Mouse (Mus musculus): ENCODE results near the gene Cldn22. TPM values are rescaled to one million over a fixed set of nuclear protein-coding genes. Genes with fewer than 3 reads are reported as not detected.
"Not testable (repeated sequence)": the region's sequence is repeated elsewhere in the genome, so short reads cannot be mapped to it uniquely, and the experiment has no call there.

The Cldn22 gene
- polyA plus RNA-seq, 1 experiment = not detected

DNA sequence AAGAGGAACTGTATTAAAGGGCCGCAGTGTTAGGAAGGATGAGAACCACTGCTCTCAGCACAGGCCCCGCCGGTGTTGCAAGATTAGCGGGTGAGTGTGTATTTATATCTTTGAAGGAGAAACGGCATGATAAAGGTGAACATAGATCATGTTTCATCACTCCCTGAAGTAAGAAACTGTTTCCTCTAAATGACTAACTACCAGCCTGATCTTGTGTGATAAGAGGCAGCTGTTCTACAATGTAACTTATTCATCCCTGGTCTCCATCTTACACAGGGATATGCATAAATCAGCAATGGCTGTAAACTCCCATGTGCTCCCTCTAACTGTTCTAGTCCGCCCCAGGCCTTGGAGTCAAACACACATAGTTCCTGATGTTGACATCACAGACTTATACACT lies 24.8 kb upstream of the Cldn22 start:
- TF ChIP-seq CTCF (IDR thresholded peaks at IDR 0.05; ENCODE audit: borderline replicate concordance, insufficient read depth, low read length) (no peak), POLR2A (IDR thresholded peaks at IDR 0.05; ENCODE audit: low read depth, low read length) (no peak)

DNA sequence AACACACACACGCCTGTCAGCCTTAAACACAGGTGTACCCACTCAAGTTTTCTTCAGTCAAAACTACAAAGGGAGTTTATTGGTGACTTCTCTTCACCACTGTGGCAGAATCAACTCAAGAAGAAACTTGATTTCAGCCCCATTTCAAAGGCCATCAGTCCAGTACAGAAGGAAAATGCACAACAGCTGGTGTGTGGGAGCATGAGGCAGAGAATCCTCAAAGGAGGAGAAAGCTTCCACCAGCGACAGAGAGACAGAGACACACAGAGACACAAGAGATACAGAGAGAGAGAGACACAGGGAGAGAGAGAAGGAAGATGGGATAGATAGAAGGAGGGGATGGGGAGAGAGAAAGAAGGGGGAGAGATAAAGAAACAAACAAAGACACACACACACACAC lies 21.9 kb upstream of the Cldn22 start:
- H3K27ac ChIP-seq (ENCODE audit: insufficient read depth, low read length) = no peak overlapping the region
- TF ChIP-seq POLR2A (IDR thresholded peaks at IDR 0.05; ENCODE audit: low read depth, low read length) (no peak), CTCF (IDR thresholded peaks at IDR 0.05; ENCODE audit: borderline replicate concordance, insufficient read depth, low read length) (no peak)
- H3K4me3 ChIP-seq (ENCODE audit: insufficient read depth, low read length) = no peak overlapping the region
- H3K4me1 ChIP-seq (ENCODE audit: control insufficient read depth, insufficient read depth, low read length) = no peaks in the 10 kb centered on the region

More for the DNA sequence above, 24.8 kb upstream of the Cldn22 start:
- H3K4me1 ChIP-seq (ENCODE audit: control insufficient read depth, insufficient read depth, low read length) = no peaks in the 10 kb centered on the region
- H3K4me3 ChIP-seq (ENCODE audit: insufficient read depth, low read length) = no peak overlapping the region
- H3K27ac ChIP-seq (ENCODE audit: insufficient read depth, low read length) = no peak overlapping the region

DNA sequence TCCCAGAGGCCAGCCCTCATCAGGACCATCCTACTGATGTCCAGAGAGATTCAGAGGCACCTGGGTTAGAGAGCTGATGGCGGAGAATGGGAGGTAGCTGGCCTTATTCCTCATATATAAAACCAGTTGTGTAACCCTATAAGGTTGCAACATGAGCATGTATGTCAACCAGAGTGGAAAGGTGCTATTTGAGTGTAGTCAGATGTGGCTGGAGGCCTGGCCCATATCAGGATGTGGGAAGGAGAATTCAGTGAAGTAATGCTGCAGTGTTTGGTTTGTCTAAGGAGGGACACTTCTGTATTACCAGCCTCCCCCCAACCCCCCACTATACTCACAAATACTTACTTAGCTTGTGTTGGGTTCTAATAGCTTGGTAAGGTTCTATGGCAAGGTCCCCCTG lies 20.0 kb upstream of the Cldn22 start:
- Histone ChIP-seq H3K27ac (ENCODE audit: insufficient read depth, low read length) (no peak overlapping the region), H3K4me3 (ENCODE audit: insufficient read depth, low read length) (no peak overlapping the region), H3K4me1 (ENCODE audit: control insufficient read depth, insufficient read depth, low read length) (no peaks in the 10 kb centered on the region)
- TF ChIP-seq POLR2A (IDR thresholded peaks at IDR 0.05; ENCODE audit: low read depth, low read length) (no peak), CTCF (IDR thresholded peaks at IDR 0.05; ENCODE audit: borderline replicate concordance, insufficient read depth, low read length) (no peak)

DNA sequence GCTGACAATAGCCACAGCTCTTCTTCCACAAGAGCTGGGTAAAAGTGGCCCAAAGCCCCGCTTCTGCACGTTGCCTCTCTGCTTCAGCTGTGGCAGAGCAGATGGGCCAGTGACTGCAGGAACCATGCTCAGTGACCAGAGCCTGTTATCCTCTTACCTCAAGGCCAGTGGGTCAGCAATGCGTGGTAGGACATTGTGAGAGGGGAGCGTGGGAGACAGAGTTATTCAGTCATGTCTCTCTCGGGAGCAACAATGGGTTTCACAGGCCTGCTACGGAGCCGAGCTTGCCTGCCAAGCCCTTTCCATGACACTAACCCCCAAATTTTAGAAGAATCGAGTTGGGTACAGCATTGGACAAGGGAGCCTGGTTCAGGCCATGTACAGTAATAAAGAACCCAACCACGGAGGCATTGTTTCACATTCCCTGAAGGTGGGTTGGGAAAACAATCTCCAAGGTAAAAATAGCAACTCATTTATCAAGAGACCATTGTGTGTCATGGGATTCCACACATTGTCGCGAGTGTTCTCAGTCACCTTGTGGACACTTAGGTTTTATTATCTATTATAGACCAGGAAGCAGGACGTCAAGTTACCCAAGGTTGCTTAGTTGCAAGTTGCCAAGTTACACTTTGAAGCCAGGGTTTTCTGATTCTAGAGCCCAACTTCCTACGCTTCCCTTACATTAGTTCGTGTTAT lies 14.2 kb upstream of the Cldn22 start:
- TF ChIP-seq POLR2A (IDR thresholded peaks at IDR 0.05; ENCODE audit: low read depth, low read length) = no peak
- TF ChIP-seq CTCF (IDR thresholded peaks at IDR 0.05; ENCODE audit: borderline replicate concordance, insufficient read depth, low read length) = no peak
- Histone ChIP-seq H3K27ac (ENCODE audit: insufficient read depth, low read length) (no peak overlapping the region), H3K4me1 (ENCODE audit: control insufficient read depth, insufficient read depth, low read length) (no peaks in the 10 kb centered on the region), H3K4me3 (ENCODE audit: insufficient read depth, low read length) (no peak overlapping the region)

DNA sequence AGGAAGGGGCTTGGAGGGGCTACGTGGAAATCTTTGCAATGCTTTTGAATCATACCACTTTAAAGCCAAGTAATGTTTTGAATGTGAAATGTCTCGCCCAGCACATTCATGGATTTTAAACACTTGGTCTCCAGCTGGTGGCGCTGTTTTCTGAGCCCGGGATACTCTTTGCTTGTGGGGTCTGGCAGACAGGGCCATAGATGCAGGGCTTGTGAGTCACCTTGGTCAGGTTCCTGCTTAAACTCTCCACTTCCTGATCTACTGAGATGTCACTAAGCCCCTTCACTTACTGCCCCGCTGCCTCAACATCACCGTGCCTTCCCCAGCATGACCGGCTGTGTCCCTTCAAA lies 13.6 kb upstream of the Cldn22 start:
- TF ChIP-seq POLR2A (IDR thresholded peaks at IDR 0.05; ENCODE audit: low read depth, low read length) = no peak
- TF ChIP-seq CTCF (IDR thresholded peaks at IDR 0.05; ENCODE audit: borderline replicate concordance, insufficient read depth, low read length) = no peak
- Histone ChIP-seq H3K4me3 (ENCODE audit: insufficient read depth, low read length) (no peak overlapping the region), H3K27ac (ENCODE audit: insufficient read depth, low read length) (no peak overlapping the region)

DNA sequence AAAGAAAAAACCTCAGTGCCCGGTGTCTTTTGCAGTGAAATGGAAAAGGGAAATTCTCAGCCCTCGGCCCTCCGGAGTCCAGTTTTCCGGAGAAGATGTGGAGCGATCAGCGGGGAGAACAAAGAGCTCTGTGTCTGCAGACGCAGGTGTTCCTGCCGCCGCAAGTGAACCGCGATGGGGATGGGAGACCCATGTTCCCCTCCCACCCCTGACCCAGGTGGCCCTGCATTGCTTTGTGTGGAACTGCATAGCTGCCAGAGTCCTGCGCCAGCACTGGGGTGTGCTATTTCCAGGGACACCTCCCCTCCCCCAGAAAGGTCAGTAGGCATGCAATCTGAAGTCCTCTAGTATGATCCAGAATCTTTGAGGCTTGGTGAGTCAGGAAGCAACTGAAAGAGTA lies 13.1 kb upstream of the Cldn22 start:
- Histone ChIP-seq H3K27ac (ENCODE audit: insufficient read depth, low read length) (no peak overlapping the region), H3K4me3 (ENCODE audit: insufficient read depth, low read length) (no peak overlapping the region), H3K4me1 (ENCODE audit: control insufficient read depth, insufficient read depth, low read length) (no peaks in the 10 kb centered on the region)
- TF ChIP-seq POLR2A (IDR thresholded peaks at IDR 0.05; ENCODE audit: low read depth, low read length) (no peak), CTCF (IDR thresholded peaks at IDR 0.05; ENCODE audit: borderline replicate concordance, insufficient read depth, low read length) (no peak)

More for the DNA sequence above, 13.6 kb upstream of the Cldn22 start:
- H3K4me1 ChIP-seq (ENCODE audit: control insufficient read depth, insufficient read depth, low read length) = no peaks in the 10 kb centered on the region

DNA sequence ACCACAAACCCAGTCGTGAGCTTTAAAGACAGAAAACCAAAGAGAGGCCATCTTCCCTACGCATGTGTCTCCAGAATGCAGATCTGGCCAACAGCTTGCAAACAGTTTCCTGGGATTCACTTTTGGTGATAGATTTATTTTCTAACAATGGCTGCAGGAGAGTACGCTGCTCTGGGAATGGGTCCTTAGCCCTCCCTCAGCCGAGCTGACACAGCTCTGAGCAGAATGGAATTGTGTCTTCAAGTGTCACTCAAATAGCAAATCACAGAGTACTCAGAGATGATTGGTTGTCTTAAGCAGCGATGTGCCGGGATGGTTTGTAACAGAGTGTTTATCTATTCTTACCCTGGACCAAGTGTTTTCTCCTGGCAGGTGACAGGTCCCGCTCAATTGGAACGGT lies 5.2 kb upstream of the Cldn22 start:
- H3K4me1 ChIP-seq (ENCODE audit: control insufficient read depth, insufficient read depth, low read length) = peaks cover 4% of the 10 kb centered on the region; the same call in 1 of the 2 replicates
- no peak overlapping the region for H3K27ac ChIP-seq (ENCODE audit: insufficient read depth, low read length)
- no peak overlapping the region for H3K4me3 ChIP-seq (ENCODE audit: insufficient read depth, low read length)
- no peak for TF ChIP-seq CTCF (IDR thresholded peaks at IDR 0.05; ENCODE audit: borderline replicate concordance, insufficient read depth, low read length)
- no peak for TF ChIP-seq POLR2A (IDR thresholded peaks at IDR 0.05; ENCODE audit: low read depth, low read length)

DNA sequence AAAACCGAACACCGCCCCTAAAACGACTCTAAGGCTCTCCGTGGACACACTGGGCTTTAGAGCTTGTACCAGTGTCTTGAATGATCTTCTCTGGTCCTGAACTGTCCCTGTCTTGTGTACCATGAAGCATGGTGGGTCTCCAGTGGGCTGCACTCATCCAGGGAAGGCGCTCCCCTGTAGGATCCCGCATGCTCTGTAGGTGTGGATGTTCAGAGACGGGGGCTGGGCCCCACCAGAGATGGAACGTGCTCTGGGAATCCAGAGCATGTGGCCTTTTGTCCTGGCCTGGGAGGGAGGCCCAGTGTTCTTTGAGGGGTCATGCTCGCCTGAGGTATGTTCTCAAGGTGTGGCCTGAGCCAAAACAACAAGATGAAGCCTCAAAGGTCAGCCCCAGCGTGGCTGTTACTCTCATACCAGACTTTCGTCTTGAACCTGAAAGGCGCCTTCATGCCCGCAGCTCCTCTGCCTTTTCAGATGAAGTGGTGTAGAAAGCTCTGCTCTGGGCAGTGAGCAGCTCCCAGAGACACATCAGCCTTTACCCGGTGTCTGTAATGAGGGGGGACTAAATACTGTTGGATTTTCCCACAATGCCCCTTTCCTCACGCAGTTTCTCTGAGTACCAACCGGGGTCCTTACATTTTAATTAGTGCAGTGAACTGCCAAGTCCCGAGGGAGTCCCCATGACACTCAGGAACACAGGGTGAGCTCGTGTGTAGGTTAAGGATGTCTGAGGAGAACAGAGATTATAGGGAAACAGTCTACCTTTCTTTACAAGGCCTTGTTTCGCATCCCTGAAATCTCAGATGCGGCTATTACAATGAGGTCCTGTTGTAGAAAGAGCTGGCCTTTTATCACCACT lies 3.1 kb upstream of the Cldn22 start:
- peaks cover 4% of the 10 kb centered on the region; the same call in 1 of the 2 replicates for H3K4me1 ChIP-seq (ENCODE audit: control insufficient read depth, insufficient read depth, low read length)
- H3K27ac ChIP-seq (ENCODE audit: insufficient read depth, low read length) = no peak overlapping the region
- H3K4me3 ChIP-seq (ENCODE audit: insufficient read depth, low read length) = no peak overlapping the region
- TF ChIP-seq CTCF (IDR thresholded peaks at IDR 0.05; ENCODE audit: borderline replicate concordance, insufficient read depth, low read length) = no peak
- no peak for TF ChIP-seq POLR2A (IDR thresholded peaks at IDR 0.05; ENCODE audit: low read depth, low read length)

DNA sequence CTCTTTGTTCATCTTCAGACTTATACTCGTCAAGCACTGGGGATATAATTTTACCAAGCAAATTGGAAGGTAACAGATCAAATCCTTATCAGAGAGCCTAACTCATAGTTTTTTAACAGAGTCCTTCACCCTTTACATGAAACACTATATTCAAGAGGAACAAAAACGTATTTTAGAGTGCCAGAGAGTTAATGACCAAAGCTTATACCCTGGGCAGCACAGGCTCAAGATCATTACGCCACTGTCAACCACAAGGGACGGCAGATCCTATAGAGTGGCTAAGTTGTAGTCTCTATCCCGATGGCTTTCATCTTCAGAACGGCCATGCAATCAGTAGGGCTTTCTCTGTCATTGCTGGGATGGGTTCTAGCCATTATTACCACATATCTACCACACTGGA lies 2.4 kb upstream of the Cldn22 start, which contains the start of gene Cldn24:
Gene Cldn24, plus strand, starts transcription at position 301 of the 400 bp plus-strand sequence.
- no peak within 1 kb of the TSS for H3K27ac ChIP-seq (ENCODE audit: insufficient read depth, low read length)
- TF ChIP-seq CTCF (IDR thresholded peaks at IDR 0.05; ENCODE audit: borderline replicate concordance, insufficient read depth, low read length) (no peak), POLR2A (IDR thresholded peaks at IDR 0.05; ENCODE audit: low read depth, low read length) (no peak)

DNA sequence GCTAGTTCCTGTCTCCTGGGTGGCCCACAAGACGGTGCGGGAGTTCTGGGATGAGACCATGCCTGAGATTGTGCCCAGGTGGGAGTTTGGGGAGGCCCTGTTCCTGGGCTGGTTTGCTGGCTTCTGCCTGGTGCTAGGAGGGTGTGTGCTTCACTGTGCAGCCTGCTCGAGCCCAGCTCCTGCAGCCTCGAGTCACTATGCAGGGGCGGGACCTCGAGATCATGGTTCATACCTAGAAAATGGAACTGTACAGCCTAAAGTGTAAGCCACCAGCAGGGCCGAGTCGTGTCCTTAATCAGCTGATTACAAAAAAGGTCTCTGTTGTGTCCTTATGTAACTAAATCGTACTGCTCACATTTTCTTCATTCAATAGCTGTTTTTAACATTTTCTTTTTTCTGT lies 1.7 kb upstream of the Cldn22 start:
- H3K4me1 ChIP-seq (ENCODE audit: control insufficient read depth, insufficient read depth, low read length); H3K4me3 ChIP-seq (ENCODE audit: insufficient read depth, low read length); H3K27ac ChIP-seq (ENCODE audit: insufficient read depth, low read length): not testable (repeated sequence)

More for the DNA sequence above, 2.4 kb upstream of the Cldn22 start, which contains the start of gene Cldn24:
- peaks cover 4% of the 10 kb centered on the region; the same call in 1 of the 2 replicates for H3K4me1 ChIP-seq (ENCODE audit: control insufficient read depth, insufficient read depth, low read length)
- H3K4me3 ChIP-seq (ENCODE audit: insufficient read depth, low read length) = no peak within 1 kb of the TSS
